Mouse (Mus musculus): ENCODE data around the gene Acsl6.
"Not testable (repeated sequence)": the region's sequence is repeated elsewhere in the genome, so short reads cannot be mapped to it uniquely, and the experiment has no call there.

Gene Acsl6

DNA sequence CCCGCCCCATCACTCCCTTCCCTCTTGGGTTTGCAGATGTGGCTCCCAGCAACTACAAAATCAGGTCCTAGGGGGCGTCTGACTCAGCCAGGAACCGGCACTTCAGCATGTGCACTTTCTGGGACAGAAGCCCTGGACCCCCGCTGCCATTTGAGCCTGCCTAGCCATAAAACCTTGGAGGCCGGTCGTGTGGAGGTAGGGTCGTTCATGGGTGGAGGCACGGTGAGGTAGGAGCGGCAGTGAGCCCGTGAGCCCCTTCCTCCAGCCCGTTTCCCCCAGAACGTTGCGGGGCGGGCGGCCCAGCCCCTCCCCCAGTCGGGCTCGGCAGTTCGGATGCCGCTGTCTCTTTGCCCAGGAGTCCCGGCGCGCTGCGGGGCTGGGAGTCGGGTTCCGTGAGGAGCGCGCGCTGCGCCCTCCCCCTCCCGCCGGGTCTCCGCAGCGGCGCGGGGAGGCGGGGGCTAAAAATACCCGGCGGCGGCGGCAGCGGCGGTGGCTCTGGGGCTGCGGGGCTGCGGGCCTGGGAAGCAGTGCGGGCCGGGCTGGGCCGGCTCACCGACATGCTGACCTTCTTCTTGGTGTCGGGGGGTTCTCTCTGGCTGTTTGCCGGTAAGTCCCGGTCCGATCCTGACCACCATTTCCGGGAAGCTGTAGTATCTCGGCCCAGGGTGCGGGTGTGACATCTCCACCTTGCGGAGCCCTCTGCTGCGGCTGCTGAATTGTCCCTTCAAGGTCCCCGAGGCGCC lies at the start of gene Acsl6:
Gene Acsl6 (plus strand): TSS at position 71 of the 743 bp plus-strand sequence.
- DNase-seq (ENCODE audit: low spot score in 2 of 2), result peak in 1 of 2 experiments; percentile 47

DNA sequence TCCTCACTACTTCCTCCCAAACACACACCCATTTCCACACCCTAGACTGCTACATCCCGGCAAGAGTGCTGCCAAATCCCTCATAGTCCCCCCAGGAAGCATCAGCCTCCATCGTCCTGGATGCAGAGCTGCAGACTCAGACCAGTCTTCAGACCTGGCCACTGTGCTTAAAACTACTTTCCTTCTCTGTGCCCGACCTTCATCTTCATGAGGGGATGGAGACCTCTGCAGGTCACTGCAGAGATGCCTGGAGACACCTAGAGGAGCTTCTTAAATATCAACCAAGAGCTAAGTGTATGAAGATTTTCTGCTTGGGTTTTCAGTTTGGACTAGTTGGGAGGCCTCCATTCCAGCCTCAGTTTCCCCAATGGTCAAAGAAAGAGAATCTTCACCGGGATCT lies 49.5 kb upstream of the Acsl6 start:
- no peak for DNase-seq (ENCODE audit: low spot score in 2 of 2)

DNA sequence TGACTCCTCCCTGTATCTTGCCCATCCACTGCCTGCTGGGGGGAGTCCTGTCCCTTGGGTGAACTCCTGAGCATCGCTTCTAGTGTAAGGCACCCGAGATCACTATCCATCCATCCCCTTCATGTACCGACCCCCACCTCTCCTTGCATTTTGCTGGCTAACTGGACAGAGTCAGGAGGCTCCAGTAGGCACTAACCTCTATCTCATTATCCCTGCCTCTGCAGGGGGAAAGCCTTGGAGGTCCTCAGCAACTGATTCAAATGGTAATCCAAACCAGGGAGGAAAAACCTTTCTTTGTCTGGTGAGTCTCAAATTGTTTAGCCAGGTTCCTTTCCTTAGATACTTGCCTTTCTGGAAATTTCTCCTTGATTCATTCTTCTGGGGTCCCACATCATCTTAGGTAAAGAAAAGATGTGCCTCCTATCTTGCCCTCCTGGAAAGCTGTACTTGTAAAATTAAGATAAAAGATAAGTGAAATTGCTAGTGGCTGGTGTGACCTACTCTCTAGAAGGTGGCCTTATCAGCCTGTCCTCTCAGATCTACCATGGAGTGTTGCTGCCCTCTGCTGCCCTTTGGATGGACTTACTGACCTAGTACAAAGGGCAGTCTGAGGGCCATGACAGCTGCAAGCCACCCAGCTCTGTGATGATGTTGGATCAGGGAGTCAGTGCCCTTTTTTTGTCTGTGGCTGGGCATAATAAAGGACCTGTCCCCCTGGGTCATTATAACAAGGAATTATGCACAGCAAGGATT lies 46.8 kb upstream of the Acsl6 start:
- peak; percentile 19 to 31 for DNase-seq (ENCODE audit: low spot score in 2 of 2)

DNA sequence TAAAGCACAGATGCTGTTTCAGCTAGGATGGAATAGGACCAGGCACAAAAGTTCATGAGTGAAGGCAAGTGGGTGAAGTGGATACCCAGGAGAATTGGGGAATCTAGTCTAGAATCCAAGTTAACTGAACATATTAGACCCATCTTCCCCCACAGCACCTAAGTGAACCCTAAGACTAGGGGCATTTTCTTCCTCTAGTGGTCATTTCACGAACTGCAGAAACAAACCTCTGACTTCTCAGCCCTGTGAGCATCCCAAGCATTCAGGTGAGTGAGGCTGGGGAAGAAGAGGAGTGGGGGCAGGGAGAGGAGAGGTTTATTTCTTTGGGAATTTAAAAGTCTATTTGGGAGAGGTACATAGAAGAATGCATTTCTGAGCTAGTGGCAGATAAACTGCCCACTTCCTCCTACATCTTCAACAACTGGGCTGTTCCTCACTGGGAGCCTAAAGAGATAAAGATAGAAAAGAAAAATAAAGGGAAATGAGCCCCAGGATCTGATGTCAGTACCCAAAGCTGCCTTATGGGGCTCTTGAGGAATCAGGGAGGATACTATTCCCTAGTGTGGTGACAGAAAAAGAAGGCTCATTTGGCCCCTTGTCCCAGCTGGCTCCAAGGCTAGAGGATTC lies 40.1 kb upstream of the Acsl6 start:
- DNase-seq (ENCODE audit: low spot score in 2 of 2), result no peak

DNA sequence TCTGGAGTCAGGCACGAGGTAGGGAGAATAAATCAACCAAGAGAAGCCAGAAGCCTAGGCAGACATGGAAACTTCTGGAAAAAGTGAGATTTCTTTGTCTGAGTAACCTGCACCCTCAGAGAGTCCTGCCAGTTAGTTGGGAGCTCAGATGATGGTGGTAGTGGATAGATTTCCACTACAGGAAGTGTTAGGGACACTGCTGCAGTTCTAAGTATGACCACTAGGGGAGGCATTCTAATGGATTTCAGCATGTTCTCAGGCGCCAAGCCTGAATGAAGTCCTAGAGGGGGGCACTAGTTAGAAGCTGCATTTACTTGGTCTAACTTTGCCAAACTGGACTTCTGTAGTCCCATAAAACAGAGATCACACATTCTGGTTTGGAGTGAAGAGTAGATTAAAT lies 39.1 kb upstream of the Acsl6 start:
- DNase-seq (ENCODE audit: low spot score in 2 of 2), result peak in 1 of 2 experiments; percentile 4

DNA sequence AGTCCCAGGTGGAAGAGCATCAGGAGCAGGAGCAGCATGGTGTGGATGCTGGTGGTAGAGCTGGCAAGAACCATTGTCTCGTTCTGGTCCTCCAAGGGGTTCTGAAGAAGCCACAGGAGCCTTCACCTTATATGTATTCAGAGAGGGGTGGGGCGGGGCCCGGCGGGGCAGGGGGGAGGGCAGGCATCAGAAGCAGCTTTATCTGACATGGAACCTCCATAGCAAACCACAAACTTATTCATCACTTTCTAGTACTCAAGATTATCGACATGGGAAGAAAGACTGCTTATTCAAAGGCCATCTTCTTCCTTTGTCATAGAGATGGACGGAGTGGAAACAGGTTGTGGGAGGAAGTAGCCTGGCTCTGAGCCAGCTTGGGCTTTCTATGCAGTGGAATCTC lies 36.4 kb upstream of the Acsl6 start, which contains the start of gene Il3:
Gene Il3 (minus strand): TSS at position 101 of the 400 bp plus-strand sequence.
- no peak for DNase-seq (ENCODE audit: low spot score in 2 of 2)

DNA sequence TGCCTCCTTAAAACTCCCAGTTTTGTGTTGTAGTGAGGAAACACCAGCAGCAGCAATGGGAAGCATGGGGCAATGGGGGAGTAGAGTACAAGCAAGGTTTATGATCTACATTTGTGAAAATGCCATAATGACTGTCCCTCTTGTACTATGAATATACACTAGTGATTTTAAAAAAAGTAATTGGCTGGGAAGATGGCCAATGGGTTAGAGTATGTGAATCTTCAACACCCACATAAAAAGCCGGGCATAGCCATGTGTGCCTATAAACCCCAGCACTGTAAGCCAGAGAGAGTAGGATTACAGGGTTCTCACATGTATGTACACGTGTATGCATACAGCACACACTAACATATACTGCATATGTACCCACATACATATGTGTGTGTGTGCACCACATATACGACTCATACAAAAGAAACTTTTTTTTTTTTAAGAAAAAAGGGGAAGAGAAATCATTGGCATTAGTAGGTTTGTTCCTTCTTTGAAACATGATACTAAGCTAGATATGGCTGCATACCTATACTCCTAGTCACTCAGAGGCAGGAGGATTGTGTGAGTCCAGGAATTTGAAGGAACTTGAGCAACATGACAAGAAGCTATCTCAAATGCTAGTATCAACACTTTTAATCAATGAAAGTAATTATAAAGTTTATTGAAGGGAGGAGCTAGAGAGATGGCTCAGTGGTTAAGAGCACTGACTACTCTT lies 34.3 kb upstream of the Acsl6 start:
- peak in 1 of 2 experiments; percentile 5 for DNase-seq (ENCODE audit: low spot score in 2 of 2)

DNA sequence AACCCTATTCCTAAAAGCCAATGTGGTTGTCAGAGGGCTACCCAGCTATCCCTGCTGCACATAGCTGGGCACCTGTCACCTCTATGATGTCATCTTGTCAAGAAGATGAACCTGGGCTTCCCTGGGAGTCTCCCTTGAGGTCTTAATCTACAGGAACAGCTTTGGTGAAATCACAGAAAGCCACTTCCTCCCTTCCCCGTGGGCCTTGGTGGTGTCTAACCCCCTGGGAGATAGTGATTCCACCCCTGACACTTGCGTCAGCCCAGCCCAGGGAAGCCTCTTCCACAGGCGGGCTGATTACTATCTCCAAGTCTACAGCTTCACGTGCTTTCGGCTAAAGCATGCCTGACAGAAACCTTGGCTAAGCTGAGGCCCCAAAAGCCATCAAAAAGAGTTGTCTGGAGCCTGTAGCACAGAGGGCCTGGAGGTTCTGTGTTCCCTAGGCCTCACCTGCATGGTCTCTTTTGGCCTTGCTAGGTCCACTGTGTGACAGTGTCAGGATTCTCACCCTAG lies 32.1 kb upstream of the Acsl6 start:
- no peak for DNase-seq (ENCODE audit: low spot score in 2 of 2)

DNA sequence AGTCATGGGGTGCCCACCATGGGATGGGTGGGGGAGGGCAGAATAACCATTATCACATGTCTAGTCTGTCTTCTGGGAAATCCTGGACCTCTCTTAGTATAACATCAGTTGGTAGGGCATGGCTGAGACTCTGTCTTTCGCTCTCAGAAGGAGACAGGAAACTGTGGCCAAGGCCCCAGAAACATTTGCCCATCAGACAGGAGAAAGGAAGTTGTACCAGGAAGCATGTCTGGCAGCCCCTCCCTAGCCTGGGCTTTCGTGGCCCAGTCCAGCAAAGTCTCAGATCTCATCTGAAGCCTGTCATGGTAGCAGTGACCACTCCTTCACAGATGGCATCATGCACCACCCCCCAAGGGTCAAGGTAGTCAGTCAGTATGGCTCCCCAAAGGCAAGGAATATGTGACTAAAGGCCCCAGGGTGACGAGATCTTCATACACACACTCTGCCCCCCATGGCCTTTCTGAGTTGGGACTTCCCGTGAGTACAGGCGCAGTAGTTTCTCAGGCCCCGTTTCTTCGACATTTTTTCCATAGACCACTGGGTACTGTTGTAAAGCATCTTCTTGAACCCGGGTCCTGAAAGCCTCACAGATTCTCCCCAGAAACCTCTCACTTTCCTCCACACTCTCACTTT lies 15.7 kb upstream of the Acsl6 start:
- no peak for DNase-seq (ENCODE audit: low spot score in 2 of 2)

DNA sequence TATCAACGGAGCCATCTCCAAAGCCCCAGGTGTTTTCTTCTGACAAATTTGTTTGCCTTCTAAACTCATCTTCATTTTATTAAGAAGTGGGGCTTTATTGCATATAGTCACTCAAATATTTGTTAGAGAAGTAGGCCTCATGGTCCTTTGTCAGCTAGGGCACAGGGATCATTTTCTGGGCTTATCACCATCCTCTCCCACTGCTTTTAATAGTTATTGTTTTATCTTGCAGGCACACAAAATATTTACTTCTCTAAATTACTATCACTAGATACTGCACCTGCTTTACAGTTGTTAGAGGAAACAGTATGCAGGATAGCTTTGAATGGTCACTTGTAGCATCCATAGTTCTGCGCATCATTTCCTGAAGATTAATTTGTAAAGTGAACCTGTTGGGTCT lies 11.4 kb upstream of the Acsl6 start:
- DNase-seq (ENCODE audit: low spot score in 2 of 2), result no peak

DNA sequence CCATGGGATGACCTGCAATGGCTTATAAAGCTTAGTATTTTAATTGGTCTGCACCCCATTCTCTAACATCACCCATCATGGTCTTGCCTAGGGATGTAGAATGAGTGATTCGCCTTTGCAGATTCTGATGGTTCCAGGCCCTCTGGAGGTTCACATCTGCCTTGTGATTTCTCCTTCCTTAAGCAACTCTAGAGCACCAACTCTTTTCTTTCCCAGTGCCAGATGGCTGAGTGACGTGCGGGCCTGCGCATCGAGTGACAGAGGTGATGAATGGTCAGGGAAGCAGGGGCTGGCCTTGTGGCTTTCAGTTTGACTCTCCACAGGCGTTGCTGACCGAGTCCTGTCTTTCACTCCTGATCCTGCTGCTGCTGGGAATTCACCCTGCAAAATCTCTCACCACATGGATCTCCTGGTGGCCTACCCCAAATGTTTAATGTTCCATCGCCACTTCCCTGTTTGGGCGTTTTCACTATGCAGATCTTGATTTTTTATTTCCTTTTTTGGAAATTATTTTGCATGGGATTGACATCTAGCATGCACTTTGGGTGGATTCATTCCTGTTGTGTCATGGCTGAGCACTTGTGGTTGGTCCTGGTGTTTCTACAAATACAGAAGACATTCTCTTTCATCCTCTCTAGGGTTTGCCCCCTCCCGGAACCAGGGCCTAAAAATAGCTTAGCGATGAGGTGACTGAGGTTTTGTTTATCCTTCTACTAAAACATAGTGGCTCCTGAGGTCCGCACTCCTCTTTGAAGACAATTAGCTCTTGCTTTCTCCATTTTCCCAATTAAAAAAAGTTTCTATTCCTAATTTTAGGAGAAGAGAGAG lies 9.4 kb upstream of the Acsl6 start:
- no peak for DNase-seq (ENCODE audit: low spot score in 2 of 2)

DNA sequence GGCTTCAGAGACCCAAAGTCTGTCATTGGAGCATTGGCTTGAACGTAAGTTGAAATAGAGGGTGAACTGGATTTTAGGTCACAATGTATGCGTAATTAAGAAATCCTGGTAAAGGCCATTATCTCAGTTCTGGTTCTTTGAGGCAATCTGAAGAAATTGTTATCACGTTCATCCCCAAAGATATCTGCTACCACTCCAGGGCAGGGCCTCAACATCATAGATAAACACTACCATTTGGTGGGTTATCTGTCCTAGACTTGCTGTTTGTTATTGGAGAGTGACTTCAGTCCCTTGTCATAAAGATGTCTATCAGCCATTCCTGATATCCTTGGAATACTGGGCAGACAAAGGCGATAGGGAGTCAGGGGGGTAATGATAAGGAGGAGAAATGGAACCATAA lies 7.6 kb upstream of the Acsl6 start:
- no peak for DNase-seq (ENCODE audit: low spot score in 2 of 2)

DNA sequence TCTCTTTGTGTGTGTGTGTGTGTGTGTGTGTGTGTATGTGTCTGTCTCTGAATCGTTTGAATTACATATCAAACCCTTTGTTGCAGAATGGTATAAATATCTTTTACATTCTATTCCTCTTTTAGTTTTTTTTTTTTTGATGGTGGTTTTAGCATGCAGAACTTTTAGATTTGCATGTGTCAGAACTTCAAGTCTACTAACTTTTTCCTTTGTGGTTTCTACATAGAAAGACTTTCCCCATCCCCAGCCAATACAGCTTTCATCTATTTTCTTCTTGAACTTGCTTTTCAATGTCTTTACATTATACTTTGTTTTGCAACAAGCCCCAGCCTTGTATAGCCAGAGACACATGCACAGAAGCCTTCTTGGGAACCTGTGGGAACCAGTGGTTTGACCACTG lies 6.9 kb upstream of the Acsl6 start:
- DNase-seq (ENCODE audit: low spot score in 2 of 2), result no peak

DNA sequence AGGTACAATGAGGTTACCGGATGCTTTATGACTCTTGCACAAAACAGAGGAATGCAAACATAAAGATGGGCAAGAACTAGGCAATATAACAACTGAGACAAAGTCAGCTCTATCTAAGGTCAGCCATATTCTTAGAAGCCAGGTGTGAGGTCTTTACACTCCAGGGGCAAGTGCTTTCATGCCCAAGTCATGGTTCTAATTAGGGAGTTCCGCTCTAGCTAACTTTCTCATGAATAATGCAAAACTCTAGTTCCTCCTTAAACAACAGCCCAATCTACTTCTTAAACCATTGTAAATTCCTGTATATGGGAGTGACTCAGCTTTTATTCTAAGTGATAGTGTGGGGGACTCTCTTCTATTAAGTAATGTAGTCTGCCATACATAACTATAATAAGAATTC lies 6.1 kb upstream of the Acsl6 start:
- DNase-seq (ENCODE audit: low spot score in 2 of 2), result not testable (repeated sequence)

DNA sequence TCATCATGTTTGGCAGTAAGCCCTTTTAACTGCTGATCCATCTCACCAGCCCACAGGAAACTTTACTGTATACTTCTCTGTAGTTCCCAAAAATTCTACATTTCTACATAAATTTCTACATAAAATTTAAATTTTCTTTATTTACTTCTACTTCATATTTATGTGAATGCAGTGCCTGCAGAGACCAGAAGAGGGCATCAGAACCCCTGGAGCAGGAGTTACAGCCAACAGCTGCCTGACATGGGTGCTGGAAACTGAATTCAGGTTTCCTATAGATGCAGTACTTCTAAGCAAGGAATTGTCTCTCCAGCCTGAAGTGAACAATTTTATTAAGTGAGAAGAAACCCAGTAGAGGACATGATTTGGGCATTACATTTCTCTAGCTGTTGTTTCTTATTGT lies 4.8 kb upstream of the Acsl6 start:
- DNase-seq (ENCODE audit: low spot score in 2 of 2), result no peak

DNA sequence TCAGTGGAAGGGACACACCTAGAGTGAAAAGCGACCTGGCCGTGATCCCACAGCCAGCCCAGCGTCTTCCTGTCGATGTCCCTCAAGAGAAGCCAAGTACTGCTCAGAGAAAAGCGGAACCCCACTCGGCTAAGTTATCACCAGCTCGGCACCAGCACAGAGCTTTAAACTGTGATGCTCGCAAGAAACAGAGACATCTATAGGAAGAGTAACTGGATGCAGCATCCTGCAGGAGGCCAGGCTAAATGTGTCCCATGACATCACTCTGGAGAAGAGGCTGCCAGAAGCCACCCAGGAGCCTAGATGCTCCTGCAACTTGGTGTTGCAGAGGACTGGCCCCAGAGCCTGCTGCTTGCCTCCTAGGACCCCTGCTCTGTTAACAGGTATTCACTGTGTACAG lies 1.6 kb upstream of the Acsl6 start:
- DNase-seq (ENCODE audit: low spot score in 2 of 2), result peak; percentile 40 to 66

DNA sequence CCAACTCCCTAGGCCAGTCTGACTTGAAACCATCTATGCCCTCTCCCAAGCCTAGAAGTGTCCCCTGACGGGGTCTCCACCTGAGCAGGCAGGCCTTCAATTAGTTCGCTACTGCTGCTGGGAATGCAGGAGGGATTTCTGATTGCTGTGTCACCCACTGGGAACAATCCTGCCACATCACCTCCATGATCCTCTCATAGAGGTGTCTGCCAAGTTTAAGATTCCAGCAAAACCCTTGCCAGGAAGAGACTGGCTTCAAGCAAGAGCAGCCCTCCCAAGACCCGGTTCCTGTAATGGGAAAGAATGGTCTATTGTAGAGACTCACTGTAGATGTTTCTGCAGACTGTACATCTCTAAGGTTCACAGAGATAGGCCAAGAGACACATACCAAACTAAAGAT lies 992 bp upstream of the Acsl6 start:
- DNase-seq (ENCODE audit: low spot score in 2 of 2), result no peak

DNA sequence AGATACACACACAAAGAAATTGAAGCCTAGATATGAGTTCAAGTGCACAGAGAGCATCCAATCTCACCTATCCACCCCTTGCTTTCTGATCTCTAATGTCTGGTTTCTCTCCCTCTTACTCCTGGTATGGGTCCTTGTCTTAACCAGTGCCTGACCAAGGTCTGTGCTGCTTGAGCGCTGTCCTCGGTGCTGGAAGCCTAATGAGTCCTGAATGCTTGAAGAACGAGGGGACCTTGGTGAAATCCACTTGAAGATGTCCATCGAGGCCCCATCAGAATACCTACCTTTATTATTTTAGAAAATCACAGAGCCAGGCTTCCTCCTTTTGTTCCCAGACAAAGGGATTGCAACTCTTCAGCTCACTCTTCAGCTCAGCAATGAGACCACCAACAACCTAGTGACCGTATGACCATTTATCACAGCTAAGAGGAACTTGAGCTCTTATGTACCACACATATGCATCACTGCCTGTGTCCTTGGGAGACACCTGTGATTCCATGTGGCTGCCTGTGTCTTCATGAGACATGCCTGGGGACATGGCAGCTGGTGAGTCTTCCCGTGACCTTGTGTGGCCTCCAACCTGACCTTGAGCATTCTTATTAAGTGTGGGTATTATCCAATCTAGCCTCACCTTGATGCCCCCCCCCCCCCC lies 396 bp upstream of the Acsl6 start:
- DNase-seq (ENCODE audit: low spot score in 2 of 2), result no peak

DNA sequence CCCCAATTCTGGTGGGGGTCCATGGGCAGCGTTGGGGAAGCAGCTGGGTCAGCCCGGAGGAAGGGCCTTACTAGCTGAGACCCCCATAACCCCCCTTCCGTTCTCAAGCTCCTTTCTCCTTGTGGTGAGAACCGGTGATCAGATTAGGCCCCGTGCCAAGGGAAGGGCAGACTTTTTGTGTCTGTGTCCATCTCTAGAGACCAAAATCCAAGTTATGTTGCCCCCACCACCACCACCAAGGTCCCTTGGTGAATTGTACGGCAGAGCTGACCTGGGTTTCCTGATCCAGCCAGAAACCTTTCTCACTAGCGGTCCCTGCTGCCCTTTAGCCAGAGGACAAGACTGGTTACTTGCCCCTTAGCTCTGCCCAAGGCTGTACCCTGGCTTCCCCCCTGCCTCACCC lies 874 bp downstream of the Acsl6 start:
- DNase-seq (ENCODE audit: low spot score in 2 of 2), result no peak

DNA sequence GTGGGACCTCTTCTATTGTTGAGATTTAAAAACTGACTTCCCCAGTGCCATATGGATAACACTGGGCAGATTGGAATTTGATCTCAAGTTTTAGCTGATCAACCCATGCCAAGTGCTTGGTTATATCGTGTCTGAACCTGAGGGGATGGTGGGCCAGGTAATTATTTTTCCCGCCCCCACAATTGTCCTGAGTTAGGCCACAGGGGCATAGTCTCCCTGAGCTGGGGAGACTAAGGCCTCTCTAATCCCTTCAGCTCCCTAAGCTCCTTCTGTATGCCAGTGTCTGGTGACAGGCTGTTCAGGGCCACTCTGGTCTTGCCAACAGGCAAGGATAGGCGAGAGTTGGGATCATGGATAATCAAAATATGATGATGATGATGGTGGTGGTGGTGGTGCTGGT lies 1.7 kb downstream of the Acsl6 start:
- no peak for DNase-seq (ENCODE audit: low spot score in 2 of 2)
